Mouse (Mus musculus) liver, embryonic 15.5 days (tissue): ENCODE results near the gene Zfp770. TPM values are rescaled to one million over a fixed set of nuclear protein-coding genes. Genes with fewer than 3 reads are reported as not detected.

Experiments used
- ATAC-seq: fragments of 200-750 bp; cut with Nextera tagmentation; 2 replicates; pipeline ENCODE4 v1.8.0; 2017; ENCODE audit warnings: moderate number of reproducible peaks, mild to moderate bottlenecking, moderate library complexity; ENCODE audit not compliant: insufficient read depth
- H3K27ac ChIP-seq: fragments of 300-500 bp; sonication (generic); replicated peaks from 2 replicates; pipeline ENCODE4 v1.5.1; 2015; ENCODE audit warnings: mild to moderate bottlenecking, inconsistent platforms
- H3K27me3 ChIP-seq: fragments of 300-500 bp; sonication (generic); 2 replicates; pipeline ENCODE4 v1.6.1; 2015; ENCODE audit warnings: mild to moderate bottlenecking, inconsistent platforms
- H3K36me3 ChIP-seq: fragments of 300-500 bp; sonication (generic); replicated peaks from 2 replicates; pipeline ENCODE4 v1.6.1; 2015; ENCODE audit warnings: moderate library complexity, mild to moderate bottlenecking, inconsistent platforms
- H3K4me1 ChIP-seq: fragments of 300-500 bp; sonication (generic); replicated peaks from 2 replicates; pipeline ENCODE4 v1.6.1; 2015; ENCODE audit warnings: inconsistent platforms
- H3K4me2 ChIP-seq: fragments of 300-500 bp; sonication (generic); 2 replicates; pipeline ENCODE4 v1.6.1; 2015; ENCODE audit warnings: moderate library complexity, mild to moderate bottlenecking, inconsistent platforms
- H3K4me3 ChIP-seq: fragments of 300-500 bp; sonication (generic); replicated peaks from 2 replicates; pipeline ENCODE4 v1.5.1; 2015; ENCODE audit warnings: mild to moderate bottlenecking, inconsistent platforms
- H3K9ac ChIP-seq: fragments of 300-500 bp; sonication (generic); 2 replicates; pipeline ENCODE4 v1.6.1; 2015; ENCODE audit warnings: moderate library complexity, mild to moderate bottlenecking, inconsistent platforms
- H3K9me3 ChIP-seq: fragments of 300-500 bp; sonication (generic); replicated peaks from 2 replicates; pipeline ENCODE4 v1.6.1; 2016; ENCODE audit warnings: inconsistent platforms
- WGBS: fragments of 180-500 bp; shearing (Covaris S2); methylation state at CpG from one replicate; pipeline ENCODE4 v1.1.7; 2015; ENCODE audit warnings: mixed read lengths; ENCODE audit not compliant: insufficient replicate concordance; 5-methylcytosine and 5-hydroxymethylcytosine counted together
- polyA plus RNA-seq: library from polyadenylated mRNA; unstranded; fragments of >200 nt; fragmentation: Nextera tagmentation; extraction: Ambion mirVana; gene quantifications from 2 replicates; pipeline ENCODE4 v1.2.1, GENCODE M21; 2015

Gene Zfp770
- polyA plus RNA-seq, 1 experiment from 2014 or later = 1.3 TPM

DNA sequence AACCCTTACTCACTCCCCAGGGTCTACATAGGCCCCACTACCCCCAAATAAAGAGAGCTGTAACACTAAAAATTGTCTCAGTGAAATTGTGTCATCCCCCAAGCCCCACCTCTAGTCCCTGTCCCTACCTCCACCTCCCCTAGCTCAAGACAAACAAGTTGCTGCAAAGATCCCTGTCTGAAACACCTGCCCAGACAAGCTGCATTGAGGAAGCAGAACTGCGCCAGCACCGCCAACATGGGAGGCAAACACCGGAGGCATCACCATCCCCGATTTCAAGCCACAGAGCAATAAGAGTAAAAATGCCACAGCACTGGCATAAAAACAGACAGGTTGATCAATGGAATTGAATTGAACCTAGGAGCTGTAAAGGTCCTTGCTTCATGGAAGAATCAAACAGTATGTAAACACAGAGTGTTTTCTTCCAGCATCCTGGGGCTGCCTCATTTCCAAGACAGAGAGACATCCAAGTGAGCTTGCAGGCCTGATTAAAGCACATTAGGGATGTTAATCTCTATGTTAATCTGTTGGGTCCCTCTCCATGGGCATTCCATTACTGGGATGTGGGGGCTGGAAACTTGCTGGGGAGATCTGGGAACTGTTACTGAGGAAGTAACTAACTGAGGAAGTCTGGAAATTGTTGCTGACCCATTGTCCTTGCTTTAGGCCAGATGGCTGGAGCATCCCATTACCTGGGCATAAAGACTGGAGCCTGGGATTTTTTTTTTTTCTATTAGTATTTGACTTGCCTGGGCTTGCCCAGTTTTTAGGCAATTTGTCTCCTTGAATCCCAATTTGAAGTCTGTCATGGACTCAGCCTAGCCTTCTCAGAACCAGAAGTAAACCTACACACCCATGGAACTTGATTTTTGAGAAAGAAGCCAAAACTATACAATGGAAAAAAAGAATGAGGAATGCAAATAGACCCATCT lies 23.2 kb downstream of the Zfp770 start:
- Histone ChIP-seq H3K4me1 (peaks cover 14% of the 10 kb centered on the region), H3K36me3 (no peaks in the 10 kb centered on the region), H3K27ac (no peak overlapping the region), H3K9ac (no peak overlapping the region), H3K4me2 (no peak overlapping the region), H3K9me3 (no peaks in the 10 kb centered on the region), H3K4me3 (no peak overlapping the region), H3K27me3 (0 out of 2 replicates have a peak, but pooled peaks cover 5% of the 10 kb centered on the region)
- ATAC-seq = no peak
- WGBS = 55% methylated on average over 4 of the region's 4 CpGs

GRCm38 (mm10) chr2:114174651-114175484 lies 26.4 kb downstream of the Zfp770 start:
- H3K4me2 ChIP-seq = peak overlapping the region; percentile 74
- H3K9ac ChIP-seq = peak overlapping the region; percentile 78
- WGBS = under 1% methylated on average over 44 of the region's 44 CpGs
- peak overlapping the region; percentile 59; the same call in 1 of the 2 replicates for H3K27ac ChIP-seq
- ATAC-seq = peak; percentile 82
- H3K4me3 ChIP-seq = peak overlapping the region; percentile 87
- H3K9me3 ChIP-seq = no peaks in the 10 kb centered on the region
- H3K36me3 ChIP-seq = peaks cover 14% of the 10 kb centered on the region
- peaks cover 17% of the 10 kb centered on the region for H3K4me1 ChIP-seq
- H3K27me3 ChIP-seq = 0 out of 2 replicates have a peak, but pooled peaks cover 5% of the 10 kb centered on the region

- Histone ChIP-seq H3K4me2 (peak overlapping the region; percentile 74), H3K4me3 (peak overlapping the region; percentile 87)
These were observed 28.0 kb downstream of the Zfp770 start for GRCm38 (mm10) chr2:114173248-114173647.

DNA sequence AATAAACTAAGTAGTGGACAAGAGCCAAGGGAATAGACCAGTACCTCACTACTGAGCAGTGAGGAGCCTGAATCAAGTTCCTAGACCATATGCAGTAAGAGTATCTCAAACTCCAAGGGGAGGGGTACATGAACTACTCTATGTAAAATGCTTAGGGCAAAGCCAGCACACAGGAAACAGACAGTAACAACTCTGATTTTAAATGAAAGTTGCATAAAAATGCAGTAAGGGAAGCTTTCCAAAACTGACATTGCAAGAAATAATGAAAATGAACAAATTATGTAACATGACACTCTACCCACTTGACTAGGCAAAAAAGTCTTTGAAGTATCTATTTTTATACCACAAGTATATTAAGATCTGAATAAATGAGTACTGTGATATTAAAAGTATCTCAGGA lies 33.4 kb downstream of the Zfp770 start:
- no peaks in the 10 kb centered on the region for H3K27me3 ChIP-seq
- H3K4me2 ChIP-seq = no peak overlapping the region
- H3K27ac ChIP-seq = no peak overlapping the region
- no peaks in the 10 kb centered on the region for H3K9me3 ChIP-seq
- H3K36me3 ChIP-seq = peaks cover 55% of the 10 kb centered on the region
- H3K4me1 ChIP-seq = peaks cover 3% of the 10 kb centered on the region; the same call in 1 of the 2 replicates
- no peak overlapping the region for H3K9ac ChIP-seq
- ATAC-seq = no peak
- H3K4me3 ChIP-seq = no peak overlapping the region

More at GRCm38 (mm10) chr2:114173248-114173647, 28.0 kb downstream of the Zfp770 start:
- peak; percentile 55 for ATAC-seq
- peaks cover 18% of the 10 kb centered on the region for H3K36me3 ChIP-seq
- no peaks in the 10 kb centered on the region for H3K9me3 ChIP-seq
- H3K9ac ChIP-seq = 0 out of 2 replicates have a peak overlapping the region, but pooled peaks have one; percentile 13
- no peak overlapping the region; the same call in 1 of the 2 replicates for H3K27ac ChIP-seq
- H3K27me3 ChIP-seq = 0 out of 2 replicates have a peak, but pooled peaks cover 5% of the 10 kb centered on the region
- H3K4me1 ChIP-seq = peaks cover 17% of the 10 kb centered on the region

DNA sequence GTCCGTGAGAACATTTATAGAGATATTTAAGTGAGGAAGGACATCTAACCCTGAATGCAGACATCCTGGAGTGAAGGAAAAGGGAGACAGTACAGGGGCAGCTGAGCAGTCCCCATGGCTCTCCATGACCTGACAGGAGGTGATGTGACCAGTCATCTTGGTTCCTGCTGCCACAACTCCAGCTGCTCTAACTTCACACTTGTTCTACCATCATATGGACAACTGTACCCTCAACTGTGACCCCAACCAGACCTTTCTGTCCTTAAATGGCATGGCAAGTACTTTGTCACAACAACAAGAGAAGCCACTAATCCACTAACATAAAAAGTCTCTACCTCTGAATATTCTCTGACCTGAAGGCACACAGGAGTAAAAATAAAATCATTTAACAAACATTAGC lies 39.3 kb downstream of the Zfp770 start:
- Histone ChIP-seq H3K9ac (no peak overlapping the region), H3K9me3 (no peaks in the 10 kb centered on the region), H3K27ac (no peak overlapping the region), H3K36me3 (peaks cover 72% of the 10 kb centered on the region), H3K4me1 (peaks cover 3% of the 10 kb centered on the region; the same call in 1 of the 2 replicates), H3K4me2 (no peak overlapping the region), H3K27me3 (no peaks in the 10 kb centered on the region), H3K4me3 (no peak overlapping the region)
- 64% methylated on average over 1 of the region's 1 CpGs for WGBS
- ATAC-seq = no peak

DNA sequence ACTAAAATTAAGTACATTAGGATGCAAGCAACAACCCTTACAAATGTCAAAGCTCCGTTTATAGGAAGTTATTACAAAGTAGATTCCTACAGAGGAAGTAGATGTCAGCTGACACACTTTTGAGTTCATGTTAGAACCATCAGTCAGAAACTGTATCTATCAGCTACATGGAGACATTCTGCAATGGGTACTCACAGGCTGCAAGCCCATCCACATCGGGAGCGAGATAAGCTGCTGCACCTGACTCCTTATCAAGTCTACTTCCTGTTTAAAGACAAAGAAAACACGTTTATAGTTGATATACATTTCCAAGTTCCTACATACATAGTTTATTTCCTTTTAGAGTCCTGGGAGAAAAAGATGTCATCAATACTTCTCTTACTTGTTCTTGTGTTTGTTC lies 43.9 kb downstream of the Zfp770 start:
- no peaks in the 10 kb centered on the region for H3K27me3 ChIP-seq
- H3K4me3 ChIP-seq = no peak overlapping the region
- H3K9ac ChIP-seq = no peak overlapping the region
- 20% methylated on average over 4 of the region's 4 CpGs for WGBS
- no peaks in the 10 kb centered on the region for H3K9me3 ChIP-seq
- ATAC-seq = 0 out of 2 replicates have a peak, but pooled peaks have one; percentile 45
- 0 out of 2 replicates have a peak overlapping the region, but pooled peaks have one; percentile 35 for H3K27ac ChIP-seq
- H3K4me1 ChIP-seq = peaks cover 11% of the 10 kb centered on the region
- H3K36me3 ChIP-seq = peaks cover 76% of the 10 kb centered on the region
- H3K4me2 ChIP-seq = no peak overlapping the region

- Histone ChIP-seq H3K9me3 (no peaks in the 10 kb centered on the region), H3K27me3 (no peaks in the 10 kb centered on the region), H3K4me2 (peak overlapping the region; percentile 37; the same call in 1 of the 2 replicates), H3K9ac (no peak overlapping the region), H3K27ac (0 out of 2 replicates have a peak overlapping the region, but pooled peaks have one; percentile 29), H3K4me3 (no peak overlapping the region), H3K4me1 (peaks cover 11% of the 10 kb centered on the region), H3K36me3 (peaks cover 76% of the 10 kb centered on the region)
- peak; percentile 82 for ATAC-seq
- whole genome bisulfite sequencing = 31% methylated on average over 1 of the region's 1 CpGs
These were observed 44.6 kb downstream of the Zfp770 start for GRCm38 (mm10) chr2:114156639-114157038.

DNA sequence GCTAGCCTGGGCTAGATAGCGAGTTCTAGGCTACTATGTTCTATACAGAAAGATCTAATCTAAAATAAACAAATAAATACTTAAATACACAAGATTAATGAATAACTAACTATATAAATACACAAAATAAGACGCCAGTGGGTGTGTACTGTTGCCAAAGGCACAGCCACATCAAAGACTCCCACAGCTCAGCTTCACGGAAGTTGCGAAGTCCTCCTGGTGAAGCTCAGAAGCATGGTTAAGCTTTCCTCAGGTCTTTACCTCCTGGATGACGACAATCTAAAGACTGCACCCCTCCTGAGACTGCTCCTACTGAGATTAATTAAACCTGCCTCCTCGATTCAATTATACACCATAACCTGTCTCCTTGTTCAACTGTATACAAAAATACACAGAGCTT lies 48.0 kb downstream of the Zfp770 start:
- no peak overlapping the region for H3K4me3 ChIP-seq
- H3K27me3 ChIP-seq = no peaks in the 10 kb centered on the region
- 78% methylated on average over 6 of the region's 6 CpGs for WGBS
- H3K9ac ChIP-seq = no peak overlapping the region
- H3K27ac ChIP-seq = no peak overlapping the region
- H3K9me3 ChIP-seq = no peaks in the 10 kb centered on the region
- ATAC-seq = no peak
- H3K4me1 ChIP-seq = peaks cover 11% of the 10 kb centered on the region
- H3K4me2 ChIP-seq = no peak overlapping the region
- peaks cover 77% of the 10 kb centered on the region for H3K36me3 ChIP-seq

DNA sequence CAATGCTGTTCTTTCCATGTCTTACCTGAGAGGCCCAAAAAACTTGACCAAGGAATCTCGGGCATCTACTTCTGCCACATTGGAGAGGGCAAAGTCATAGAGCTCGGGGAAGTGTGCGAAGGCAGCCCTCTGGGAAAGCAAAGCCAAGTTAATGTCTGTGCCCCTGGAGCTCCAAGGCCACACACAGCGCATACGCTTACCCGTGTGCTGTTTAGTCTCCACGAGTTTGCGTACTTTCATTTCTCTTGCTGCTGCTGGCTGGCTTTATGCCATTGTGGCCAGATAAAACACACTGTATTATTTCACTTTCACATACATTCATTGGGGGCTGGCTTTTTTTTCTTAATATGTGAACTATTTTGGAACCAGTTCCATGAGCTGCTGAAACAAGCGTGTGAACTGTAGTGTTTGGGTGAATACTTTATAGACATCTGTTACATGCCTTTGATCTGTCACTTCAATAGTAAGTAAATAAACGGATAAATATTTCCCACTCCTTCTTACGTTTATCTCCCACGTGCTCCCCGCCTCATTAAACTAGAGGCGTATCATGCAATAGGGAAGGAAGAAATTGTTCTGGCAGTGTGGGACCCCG lies 54.3 kb downstream of the Zfp770 start:
- Histone ChIP-seq H3K27me3 (no peaks in the 10 kb centered on the region), H3K9me3 (no peaks in the 10 kb centered on the region), H3K9ac (no peak overlapping the region), H3K4me3 (no peak overlapping the region), H3K27ac (no peak overlapping the region), H3K4me2 (no peak overlapping the region), H3K4me1 (no peaks in the 10 kb centered on the region), H3K36me3 (peaks cover 83% of the 10 kb centered on the region)
- no peak for ATAC-seq
- WGBS = 87% methylated on average over 15 of the region's 15 CpGs

DNA sequence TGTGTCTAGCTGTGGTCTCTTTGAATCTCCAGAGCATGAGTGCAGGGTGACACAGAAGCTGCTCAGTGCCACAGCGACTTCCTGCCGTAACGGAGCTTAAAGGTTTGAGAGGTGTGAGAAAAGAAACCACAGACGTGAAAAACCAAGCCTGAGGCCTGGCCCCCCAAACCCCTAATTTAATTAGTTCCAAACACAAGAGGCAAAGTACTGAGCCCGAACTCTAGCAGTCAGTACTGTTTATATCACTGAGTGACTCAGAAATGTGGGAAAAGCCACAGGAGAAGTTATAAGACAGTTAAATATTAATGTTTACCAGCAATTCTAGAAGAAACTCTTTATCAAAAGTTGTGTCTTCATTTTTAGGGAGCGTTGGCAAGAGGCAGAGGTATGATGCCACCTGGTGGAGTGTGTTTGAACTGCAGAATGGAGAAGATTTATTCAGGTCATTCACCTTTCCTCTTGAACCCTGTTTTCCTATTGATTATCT lies 55.9 kb downstream of the Zfp770 start:
- H3K9me3 ChIP-seq = no peaks in the 10 kb centered on the region
- H3K27ac ChIP-seq = no peak overlapping the region
- no peak overlapping the region for H3K9ac ChIP-seq
- ATAC-seq = no peak
- H3K4me1 ChIP-seq = no peaks in the 10 kb centered on the region
- no peak overlapping the region for H3K4me3 ChIP-seq
- WGBS = 66% methylated on average over 6 of the region's 6 CpGs
- no peak overlapping the region for H3K4me2 ChIP-seq
- H3K27me3 ChIP-seq = no peaks in the 10 kb centered on the region
- peaks cover 85% of the 10 kb centered on the region for H3K36me3 ChIP-seq
